Mouse (Mus musculus): ENCODE results near the gene 2310034C09Rik. TPM values are rescaled to one million over a fixed set of nuclear protein-coding genes. Genes with fewer than 3 reads are reported as not detected.

The 2310034C09Rik gene
- polyA plus RNA-seq, 1 experiment, result not detected

GRCm38 (mm10) chr16:88774106-88774505 lies 15.5 kb downstream of the 2310034C09Rik start, which contains the start of gene 2310057N15Rik:
Gene 2310057N15Rik, minus strand, starts transcription at chr16:88774206.
- Histone ChIP-seq H3K4me1 (ENCODE audit: control insufficient read depth, insufficient read depth, low read length) (no peaks in the 10 kb centered on the region), H3K4me3 (ENCODE audit: insufficient read depth, low read length) (no peak within 1 kb of the TSS), H3K27ac (ENCODE audit: insufficient read depth, low read length) (no peak within 1 kb of the TSS)
- TF ChIP-seq POLR2A (IDR thresholded peaks at IDR 0.05; ENCODE audit: extremely low read depth, insufficient read depth, low read length) (no peak), CTCF (IDR thresholded peaks at IDR 0.05; ENCODE audit: extremely low read depth, insufficient read depth, low read length) (no peak)

GRCm38 (mm10) chr16:88777596-88777995 lies 18.9 kb downstream of the 2310034C09Rik start, which contains the start of gene Gm5965:
Gene Gm5965, plus strand, starts transcription at chr16:88777896.
- TF ChIP-seq POLR2A (IDR thresholded peaks at IDR 0.05; ENCODE audit: extremely low read depth, insufficient read depth, low read length) (no peak), CTCF (IDR thresholded peaks at IDR 0.05; ENCODE audit: extremely low read depth, insufficient read depth, low read length) (no peak)

GRCm38 (mm10) chr16:88786786-88787185 lies 28.1 kb downstream of the 2310034C09Rik start:
- H3K4me1 ChIP-seq (ENCODE audit: control insufficient read depth, insufficient read depth, low read length), result no peaks in the 10 kb centered on the region

More at GRCm38 (mm10) chr16:88777596-88777995, 18.9 kb downstream of the 2310034C09Rik start, which contains the start of gene Gm5965:
- no peak within 1 kb of the TSS for H3K4me3 ChIP-seq (ENCODE audit: insufficient read depth, low read length)
- H3K27ac ChIP-seq (ENCODE audit: insufficient read depth, low read length), result no peak within 1 kb of the TSS
- no peaks in the 10 kb centered on the region for H3K4me1 ChIP-seq (ENCODE audit: control insufficient read depth, insufficient read depth, low read length)

More at GRCm38 (mm10) chr16:88786786-88787185, 28.1 kb downstream of the 2310034C09Rik start:
- no peak overlapping the region for H3K4me3 ChIP-seq (ENCODE audit: insufficient read depth, low read length)
- H3K27ac ChIP-seq (ENCODE audit: insufficient read depth, low read length), result no peak overlapping the region
- no peak for TF ChIP-seq CTCF (IDR thresholded peaks at IDR 0.05; ENCODE audit: extremely low read depth, insufficient read depth, low read length)
- TF ChIP-seq POLR2A (IDR thresholded peaks at IDR 0.05; ENCODE audit: extremely low read depth, insufficient read depth, low read length), result no peak

Other genes starting within 250 kb of the 2310034C09Rik start
- gene Cldn8, start 195.7 kb upstream of the 2310034C09Rik start, polyA plus RNA-seq (2012; rRNA removed), result not detected in 2 replicates
- gene Krtap24-1, start 146.6 kb upstream of the 2310034C09Rik start, polyA plus RNA-seq (2012; rRNA removed), result not detected in 2 replicates
- not detected in 2 replicates for gene 2310079G19Rik, start 131.2 kb upstream of the 2310034C09Rik start, polyA plus RNA-seq (2012; rRNA removed)
- not detected in 2 replicates for gene Krtap26-1, start 111.1 kb upstream of the 2310034C09Rik start, polyA plus RNA-seq (2012; rRNA removed)
- not detected in 2 replicates for gene Krtap27-1, start 87.2 kb upstream of the 2310034C09Rik start, polyA plus RNA-seq (2012; rRNA removed)
- not detected in 2 replicates for gene 2310061N02Rik, start 50.9 kb upstream of the 2310034C09Rik start, polyA plus RNA-seq (2012; rRNA removed)
- gene Krtap13-1, start 30.0 kb upstream of the 2310034C09Rik start, polyA plus RNA-seq (2012; rRNA removed), result not detected in 2 replicates
- not detected in 2 replicates for gene Krtap13, start 7.2 kb upstream of the 2310034C09Rik start, polyA plus RNA-seq (2012; rRNA removed)
- gene 2310057N15Rik, start 15.4 kb downstream of the 2310034C09Rik start, polyA plus RNA-seq (2012; rRNA removed), result not detected in 2 replicates
- not detected in 2 replicates for gene Gm5965, start 19.0 kb downstream of the 2310034C09Rik start, polyA plus RNA-seq (2012; rRNA removed)
- gene Gm20741, start 53.4 kb downstream of the 2310034C09Rik start, polyA plus RNA-seq (2012; rRNA removed), result not detected in 2 replicates
- gene Krtap15, start 61.4 kb downstream of the 2310034C09Rik start, polyA plus RNA-seq (2012; rRNA removed), result not detected in 2 replicates
- not detected in 2 replicates for gene Krtap14, start 67.3 kb downstream of the 2310034C09Rik start, polyA plus RNA-seq (2012; rRNA removed)
- not detected in 2 replicates for gene Krtap19-1, start 110.6 kb downstream of the 2310034C09Rik start, polyA plus RNA-seq (2012; rRNA removed)
- gene Krtap19-2, start 115.4 kb downstream of the 2310034C09Rik start, polyA plus RNA-seq (2012; rRNA removed), result not detected in 2 replicates
- gene Krtap19-3, start 119.2 kb downstream of the 2310034C09Rik start, polyA plus RNA-seq (2012; rRNA removed), result not detected in 2 replicates
- gene Krtap19-4, start 126.2 kb downstream of the 2310034C09Rik start, polyA plus RNA-seq (2012; rRNA removed), result not detected in 2 replicates
- not detected in 2 replicates for gene Krtap19-5, start 137.6 kb downstream of the 2310034C09Rik start, polyA plus RNA-seq (2012; rRNA removed)
- gene Krtap19-9b, start 173.4 kb downstream of the 2310034C09Rik start, polyA plus RNA-seq (2012; rRNA removed), result not detected in 2 replicates
- not detected in 2 replicates for gene Krtap16-3, start 204.0 kb downstream of the 2310034C09Rik start, polyA plus RNA-seq (2012; rRNA removed)